Mouse (Mus musculus) CH12.LX (cell line): Measurements from ENCODE around the gene Srarp. TPM values are rescaled to one million over a fixed set of nuclear protein-coding genes. Genes with fewer than 3 reads are reported as not detected.

Experiments used
- DNase-seq: peaks from one replicate; pipeline ENCODE4 v3.0.0-alpha.2; 2013; ENCODE audit errors: extremely low read depth
- H3K27ac ChIP-seq: 2 replicates; pipeline ENCODE4 v1.5.1; 2012; ENCODE audit warnings: low read depth, mild to moderate bottlenecking, control low read depth, moderate library complexity; ENCODE audit not compliant: insufficient read depth
- H3K27me3 ChIP-seq: replicated peaks from 2 replicates; pipeline ENCODE3; 2012; ENCODE audit warnings: inconsistent platforms
- H3K36me3 ChIP-seq, 2 experiments: replicated peaks in 1 of 2; 2 replicates each; pipeline versions ENCODE3 to v1.6.1; 2012; ENCODE audit warnings: inconsistent platforms in 1 of 2, low read length in 1 of 2, mild to moderate bottlenecking in 1 of 2, mixed read lengths in 1 of 2, moderate library complexity in 1 of 2; ENCODE audit not compliant: control insufficient read depth in 1 of 2, insufficient read depth in 1 of 2
- H3K4me1 ChIP-seq, 2 experiments: 2 replicates each; pipeline ENCODE4 v1.6.1; 2012; ENCODE audit warnings: inconsistent platforms in 1 of 2, moderate library complexity in 1 of 2; ENCODE audit not compliant: insufficient read depth in 2 of 2, control insufficient read depth in 1 of 2
- H3K4me2 ChIP-seq: 2 replicates; pipeline ENCODE4 v1.6.1; 2012; ENCODE audit warnings: low read depth, mild to moderate bottlenecking, control low read depth; ENCODE audit not compliant: poor library complexity, insufficient read depth, severe bottlenecking
- H3K4me3 ChIP-seq, 3 experiments: fragments of 150-350 bp in 1 of 3; sonication (generic) in 1 of 3; replicated peaks in 1 of 3; 2 replicates each; pipeline versions ENCODE3 to v1.5.1; 2011 to 2012; ENCODE audit warnings: low read depth in 2 of 3, low read length in 2 of 3, mild to moderate bottlenecking in 2 of 3, moderate library complexity in 2 of 3, control low read depth in 1 of 3, improper control_type of control experiment in 1 of 3, inconsistent platforms in 1 of 3, mixed read lengths in 1 of 3; ENCODE audit not compliant: poor library complexity in 1 of 3
- H3K79me2 ChIP-seq: replicated peaks from 2 replicates; pipeline ENCODE4 v1.6.1; 2012; ENCODE audit warnings: mild to moderate bottlenecking, moderate library complexity; ENCODE audit not compliant: control insufficient read depth, poor library complexity, insufficient read depth, severe bottlenecking; ENCODE audit errors: extremely low read depth
- H3K9ac ChIP-seq: 2 replicates; pipeline ENCODE4 v1.6.1; 2012; ENCODE audit warnings: low read depth, mild to moderate bottlenecking, control low read depth, moderate library complexity; ENCODE audit not compliant: insufficient read depth
- H3K9me3 ChIP-seq: replicated peaks from 2 replicates; pipeline ENCODE3; 2012; ENCODE audit warnings: low read length, inconsistent platforms, mixed read lengths
- BHLHE40 ChIP-seq: IDR thresholded peaks from 2 replicates; pipeline ENCODE4 v1.6.1; 2011; ENCODE audit warnings: mild to moderate bottlenecking, low read depth, low read length, improper control_type of control experiment
- CHD1 ChIP-seq: IDR thresholded peaks from 2 replicates; pipeline ENCODE4 v1.6.1; 2012; ENCODE audit warnings: low read depth, low read length, improper control_type of control experiment, inconsistent platforms
- CTCF ChIP-seq, 2 experiments: IDR thresholded peaks in 1 of 2; conservative IDR thresholded peaks in 1 of 2; 2 replicates each; pipeline ENCODE4 v1.5.1; 2011 to 2012; ENCODE audit warnings: low read depth in 2 of 2, low read length in 2 of 2, improper control_type of control experiment in 1 of 2, inconsistent platforms in 1 of 2, mild to moderate bottlenecking in 1 of 2, moderate library complexity in 1 of 2
- E2F4 ChIP-seq: IDR thresholded peaks from 2 replicates; pipeline ENCODE4 v1.6.1; 2011; ENCODE audit warnings: low read depth, low read length, improper control_type of control experiment; ENCODE audit not compliant: insufficient replicate concordance
- ELF1 ChIP-seq: IDR thresholded peaks from 2 replicates; pipeline ENCODE4 v1.6.1; 2014; ENCODE audit warnings: low read depth, mild to moderate bottlenecking, inconsistent platforms, low read length, improper control_type of control experiment
- GABPA ChIP-seq: IDR thresholded peaks from 2 replicates; pipeline ENCODE4 v1.6.1; 2012; ENCODE audit warnings: low read depth, low read length, improper control_type of control experiment, inconsistent platforms; ENCODE audit not compliant: insufficient replicate concordance
- HCFC1 ChIP-seq: IDR thresholded peaks from 2 replicates; pipeline ENCODE4 v1.6.1; 2012; ENCODE audit warnings: low read depth, mild to moderate bottlenecking, inconsistent platforms, low read length, improper control_type of control experiment
- IRF4 ChIP-seq: IDR thresholded peaks from 2 replicates; pipeline ENCODE4 v1.6.1; 2014; ENCODE audit warnings: low read depth, mild to moderate bottlenecking, inconsistent platforms, low read length, improper control_type of control experiment
- MAFK ChIP-seq: IDR thresholded peaks from 2 replicates; pipeline ENCODE4 v1.6.1; 2011; ENCODE audit warnings: low read length, improper control_type of control experiment; ENCODE audit not compliant: insufficient replicate concordance
- MAX ChIP-seq: IDR thresholded peaks from 2 replicates; pipeline ENCODE4 v1.6.1; 2011; ENCODE audit warnings: low read length, improper control_type of control experiment
- MAZ ChIP-seq: IDR thresholded peaks from 2 replicates; pipeline ENCODE4 v1.6.1; 2012; ENCODE audit warnings: low read depth, mild to moderate bottlenecking, inconsistent platforms, low read length, improper control_type of control experiment, moderate library complexity
- MEF2A ChIP-seq: IDR thresholded peaks from 2 replicates; pipeline ENCODE4 v1.6.1; 2014; ENCODE audit warnings: low read depth, mild to moderate bottlenecking, inconsistent platforms, low read length, improper control_type of control experiment, borderline replicate concordance
- MXI1 ChIP-seq: IDR thresholded peaks from 2 replicates; pipeline ENCODE4 v1.6.1; 2011; ENCODE audit warnings: mild to moderate bottlenecking, low read depth, low read length, improper control_type of control experiment
- NELFE ChIP-seq: IDR thresholded peaks from 2 replicates; pipeline ENCODE4 v1.6.1; 2011; ENCODE audit warnings: low read depth, low read length, improper control_type of control experiment
- NRF1 ChIP-seq: IDR thresholded peaks from 2 replicates; pipeline ENCODE4 v1.6.1; 2014; ENCODE audit warnings: low read depth, mild to moderate bottlenecking, inconsistent platforms, low read length, improper control_type of control experiment, moderate library complexity
- PAX5 ChIP-seq: IDR thresholded peaks from 2 replicates; pipeline ENCODE4 v1.6.1; 2012; ENCODE audit warnings: low read length, inconsistent platforms, mixed read lengths
- POLR2A ChIP-seq: IDR thresholded peaks from 2 replicates; pipeline ENCODE4 v1.6.1; 2011; ENCODE audit warnings: low read depth, mild to moderate bottlenecking, improper control_type of control experiment, low read length
- RAD21 ChIP-seq: IDR thresholded peaks from 2 replicates; pipeline ENCODE4 v1.6.1; 2011; ENCODE audit warnings: low read depth, mild to moderate bottlenecking, low read length, improper control_type of control experiment, moderate library complexity
- RCOR1 ChIP-seq: conservative IDR thresholded peaks from 2 replicates; pipeline ENCODE4 v1.6.1; 2012; ENCODE audit warnings: low read depth, mild to moderate bottlenecking, inconsistent platforms, low read length, improper control_type of control experiment
- SIN3A ChIP-seq: IDR thresholded peaks from 2 replicates; pipeline ENCODE4 v1.6.1; 2012; ENCODE audit warnings: low read length, improper control_type of control experiment, inconsistent platforms
- SMC3 ChIP-seq: IDR thresholded peaks from 2 replicates; pipeline ENCODE4 v1.6.1; 2011; ENCODE audit warnings: low read depth, low read length, improper control_type of control experiment
- TBP ChIP-seq: conservative IDR thresholded peaks from 2 replicates; pipeline ENCODE4 v1.6.1; 2011; ENCODE audit warnings: low read depth, low read length, improper control_type of control experiment
- TCF12 ChIP-seq: IDR thresholded peaks from 2 replicates; pipeline ENCODE4 v1.6.1; 2014; ENCODE audit warnings: low read depth, mild to moderate bottlenecking, inconsistent platforms, low read length, improper control_type of control experiment
- USF2 ChIP-seq: conservative IDR thresholded peaks from 2 replicates; pipeline ENCODE4 v1.6.1; 2011; ENCODE audit warnings: low read depth, low read length, improper control_type of control experiment
- ZKSCAN1 ChIP-seq: IDR thresholded peaks from 2 replicates; pipeline ENCODE4 v1.6.1; 2012; ENCODE audit warnings: low read depth, inconsistent platforms, low read length, improper control_type of control experiment, borderline replicate concordance
- ZNF384 ChIP-seq: IDR thresholded peaks from 2 replicates; pipeline ENCODE4 v1.6.1; 2012; ENCODE audit warnings: low read depth, low read length, improper control_type of control experiment, inconsistent platforms
- dilution Hi-C: fragments of 300-500 bp; cut with MboI; formaldehyde crosslinking; loops from 2 replicates; pipeline ENCODE4 v1.14.3; 2020; ENCODE audit warnings: low sequenced_read_pairs; ENCODE audit not compliant: extremely low pct_unique_long_range_greater_than_20kb, extremely low pct_ligation_motif_present
- in situ Hi-C: fragments of 300-500 bp; cut with MboI; formaldehyde crosslinking; loops from 3 replicates; pipeline ENCODE4 v1.14.3; 2019; ENCODE audit warnings: low sequenced_read_pairs, low pct_ligation_motif_present, low pct_unique_long_range_greater_than_20kb, mixed read lengths
- polyA plus RNA-seq: library from polyadenylated mRNA; unstranded; fragments of >175 nt; gene quantifications from 2 replicates; pipeline ENCODE4 v1.2.1, GENCODE M21; 2012; ENCODE audit warnings: low read depth; ENCODE audit not compliant: insufficient read length
- total RNA-seq, 2 experiments: library from RNA; depleted of rRNA; stranded (reverse); fragments of 300-350 nt in 1 of 2; fragments of >200 nt in 1 of 2; gene quantifications; 2 replicates each; pipeline ENCODE4 v1.2.3; 2012 to 2014

Gene Srarp
- total and polyA plus RNA-seq, 3 experiments = not detected

GRCm38 (mm10) chr4:141433191-141433590 is 2.7 kb downstream of the Srarp start:
- in situ Hi-C loops = no loop called here
- no peak overlapping the region for H3K27ac ChIP-seq
- no peak overlapping the region for H3K9ac ChIP-seq
- no peak for TF ChIP-seq MEF2A
- no peak for TF ChIP-seq NELFE
- TF ChIP-seq ZKSCAN1 = no peak
- TF ChIP-seq RAD21 = no peak
- TF ChIP-seq HCFC1 = no peak
- TF ChIP-seq MXI1 = no peak
- no peak for TF ChIP-seq MAFK
- no peak for TF ChIP-seq CHD1
- no peak for TF ChIP-seq RCOR1
- TF ChIP-seq, all 38 proteins: peak for 0
- dilution Hi-C loops = no loop called here
- no peaks in the 10 kb centered on the region for H3K9me3 ChIP-seq
- no peaks in the 10 kb centered on the region; a peak in 1 of 4 replicates for H3K4me1 ChIP-seq
- H3K4me2 ChIP-seq = no peak overlapping the region
- H3K79me2 ChIP-seq = no peaks in the 10 kb centered on the region
- H3K36me3 ChIP-seq = no peaks in the 10 kb centered on the region
- no peaks in the 10 kb centered on the region for H3K27me3 ChIP-seq
- H3K4me3 ChIP-seq = no peak overlapping the region
- DNase-seq = no peak

GRCm38 (mm10) chr4:141432666-141433065 is 3.2 kb downstream of the Srarp start:
- Histone ChIP-seq H3K4me3 (no peak overlapping the region), H3K79me2 (no peaks in the 10 kb centered on the region), H3K9ac (no peak overlapping the region), H3K4me2 (no peak overlapping the region), H3K9me3 (no peaks in the 10 kb centered on the region), H3K4me1 (no peaks in the 10 kb centered on the region; a peak in 1 of 4 replicates), H3K27ac (no peak overlapping the region), H3K36me3 (no peaks in the 10 kb centered on the region), H3K27me3 (no peaks in the 10 kb centered on the region)
- in situ Hi-C loops = no loop called here
- TF ChIP-seq TBP = no peak
- no peak for TF ChIP-seq POLR2A
- no peak for TF ChIP-seq SMC3
- TF ChIP-seq MAX = no peak
- TF ChIP-seq USF2 = no peak
- TF ChIP-seq MEF2A = no peak
- TF ChIP-seq CTCF (conservative IDR thresholded peaks at IDR 0.05 in 1 of 2, IDR thresholded peaks at IDR 0.05 in 1 of 2; ENCODE audit: low read depth in 2 of 2, low read length in 2 of 2) = no peak
- TF ChIP-seq NELFE = no peak
- no peak for TF ChIP-seq ZNF384
- dilution Hi-C loops = no loop called here
- no peak for DNase-seq

- dilution Hi-C loops = no loop called here
- DNase-seq = peak; percentile 62
- Histone ChIP-seq H3K79me2 (no peaks in the 10 kb centered on the region), H3K27ac (no peak overlapping the region), H3K9ac (no peak overlapping the region), H3K4me3 (no peak overlapping the region), H3K9me3 (no peaks in the 10 kb centered on the region), H3K36me3 (no peaks in the 10 kb centered on the region), H3K4me2 (no peak overlapping the region), H3K27me3 (peaks cover 1% of the 10 kb centered on the region), H3K4me1 (peaks cover 3 to 15% of the 10 kb centered on the region in 2 experiments; a peak in 3 of 4 replicates)
- in situ Hi-C loops = no loop called here
- TF ChIP-seq TCF12 (peak; percentile 30; the same call in 1 of the 2 replicates), CTCF (conservative IDR thresholded peaks at IDR 0.05 in 1 of 2, IDR thresholded peaks at IDR 0.05 in 1 of 2; ENCODE audit: low read depth in 2 of 2, low read length in 2 of 2) (peak; percentile 92 to 94), GABPA (no peak), ELF1 (no peak), PAX5 (no peak), POLR2A (no peak), MAZ (no peak), CHD1 (no peak), E2F4 (no peak), IRF4 (0 out of 2 replicates have a peak, but pooled peaks have one; percentile 22), NRF1 (no peak), ZKSCAN1 (no peak), BHLHE40 (no peak), SIN3A (no peak), NELFE (peak; percentile 25; the same call in 1 of the 2 replicates), RAD21 (peak; percentile 94), MEF2A (no peak), SMC3 (peak; percentile 83)
Measured at GRCm38 (mm10) chr4:141430997-141431396, 4.9 kb downstream of the Srarp start.
